Mouse (Mus musculus) ES-E14 (cell line): ENCODE measurements around the gene Cracr2a. TPM values are rescaled to one million over a fixed set of nuclear protein-coding genes. Genes with fewer than 3 reads are reported as not detected.
"Not testable (repeated sequence)": the region's sequence is repeated elsewhere in the genome, so short reads cannot be mapped to it uniquely, and the experiment has no call there.

ENCODE experiments used
- DNase-seq: peaks from one replicate; pipeline ENCODE4 v3.0.0-alpha.2; 2013; ENCODE audit warnings: low read depth, low spot score
- H3K27ac ChIP-seq: 2 replicates; pipeline ENCODE4 v1.5.1; 2012; ENCODE audit warnings: low read depth, mild to moderate bottlenecking, low read length, moderate library complexity, mixed read lengths; ENCODE audit not compliant: poor library complexity, insufficient read depth, severe bottlenecking
- H3K36me3 ChIP-seq: 2 replicates; pipeline ENCODE4 v1.6.1; 2012; ENCODE audit warnings: mild to moderate bottlenecking, low read length, moderate library complexity, mixed read lengths; ENCODE audit not compliant: control insufficient read depth, poor library complexity, insufficient read depth, severe bottlenecking
- H3K4me1 ChIP-seq, 2 experiments: fragments of 150-350 bp in 1 of 2; sonication (generic) in 1 of 2; 2 replicates each; pipeline ENCODE4 v1.6.1; 2012; ENCODE audit warnings: low read length in 2 of 2, mild to moderate bottlenecking in 1 of 2, mixed read lengths in 1 of 2; ENCODE audit not compliant: control insufficient read depth in 2 of 2, insufficient read depth in 2 of 2, poor library complexity in 1 of 2
- H3K4me3 ChIP-seq, 2 experiments: fragments of 150-350 bp in 1 of 2; sonication (generic) in 1 of 2; 2 replicates each; pipeline ENCODE4 v1.5.1; 2012; ENCODE audit warnings: low read length in 2 of 2, low read depth in 1 of 2, mild to moderate bottlenecking in 1 of 2, mixed read lengths in 1 of 2; ENCODE audit not compliant: insufficient read depth in 1 of 2, poor library complexity in 1 of 2, severe bottlenecking in 1 of 2
- H3K9ac ChIP-seq: 2 replicates; pipeline ENCODE4 v1.6.1; 2012; ENCODE audit warnings: low read depth, mild to moderate bottlenecking, low read length, mixed read lengths; ENCODE audit not compliant: poor library complexity, insufficient read depth, severe bottlenecking
- H3K9me3 ChIP-seq: fragments of 150-350 bp; sonication (generic); 2 replicates; pipeline ENCODE4 v1.6.1; 2012; ENCODE audit warnings: low read depth, mild to moderate bottlenecking, low read length; ENCODE audit not compliant: control insufficient read depth, insufficient read depth
- CHD2 ChIP-seq: IDR thresholded peaks from 2 replicates; pipeline ENCODE4 v1.6.1; 2014; ENCODE audit warnings: mild to moderate bottlenecking, low read depth, low read length, inconsistent platforms
- HCFC1 ChIP-seq: IDR thresholded peaks from 2 replicates; pipeline ENCODE4 v1.6.1; 2012; ENCODE audit warnings: low read length, inconsistent platforms, borderline replicate concordance; ENCODE audit not compliant: insufficient read depth
- MAFK ChIP-seq: IDR thresholded peaks from 2 replicates; pipeline ENCODE4 v1.6.1; 2014; ENCODE audit warnings: mild to moderate bottlenecking, low read depth, low read length, inconsistent platforms; ENCODE audit not compliant: insufficient read depth
- ZC3H11A ChIP-seq: IDR thresholded peaks from 2 replicates; pipeline ENCODE4 v1.6.1; 2012; ENCODE audit warnings: low read depth, mild to moderate bottlenecking, inconsistent platforms, low read length, borderline replicate concordance
- ZNF384 ChIP-seq: IDR thresholded peaks from 2 replicates; pipeline ENCODE4 v1.6.1; 2012; ENCODE audit warnings: low read depth, low read length, inconsistent platforms
- in situ Hi-C, 2 experiments: fragments of 600-800 bp; cut with MboI; formaldehyde crosslinking; loops; one replicate each; pipeline ENCODE4 v1.15.1; 2025; ENCODE audit warnings: low sequenced_read_pairs in 2 of 2, inconsistent platforms in 1 of 2; ENCODE audit not compliant: unreplicated experiment in 2 of 2
- total RNA-seq: library from RNA; depleted of rRNA; stranded (reverse); fragments of 300-350 nt; gene quantifications from 2 replicates; pipeline ENCODE4 v1.2.3, GENCODE M21; 2012; rRNA removed

Gene Cracr2a
- 0.76 and 0.95 TPM in 2 replicates for total RNA-seq

- H3K4me3 ChIP-seq = peak within 1 kb of the TSS; percentile 36 to 51
- no peaks in the 10 kb centered on the region for H3K9me3 ChIP-seq
- no peak within 1 kb of the TSS for H3K27ac ChIP-seq
- H3K4me1 ChIP-seq = no peaks in the 10 kb centered on the region
- peak; percentile 76 for DNase-seq
- TF ChIP-seq MAFK = no peak
- no peak for TF ChIP-seq ZC3H11A
- TF ChIP-seq ZNF384 = peak; percentile 99
- H3K36me3 ChIP-seq = no peaks in the 10 kb centered on the region
- peak within 1 kb of the TSS; percentile 12; the same call in 1 of the 2 replicates for H3K9ac ChIP-seq
- in situ Hi-C loops = no loop called here
Measured at GRCm38 (mm10) chr6:127561231-127562020, at the start of gene Cracr2a. TSS of gene Cracr2a (plus strand) at chr6:127561338.

- H3K4me1 ChIP-seq, DNase-seq, H3K4me3 ChIP-seq, H3K9me3 ChIP-seq, H3K36me3 ChIP-seq, H3K9ac ChIP-seq, H3K27ac ChIP-seq, in situ Hi-C loops: not testable (repeated sequence)
Measured at GRCm38 (mm10) chr6:127513776-127514175, 47.4 kb upstream of the Cracr2a start.

GRCm38 (mm10) chr6:127521176-127521575 is 40.0 kb upstream of the Cracr2a start:
- Histone ChIP-seq H3K9me3 (no peaks in the 10 kb centered on the region), H3K36me3 (no peaks in the 10 kb centered on the region; the same call in 1 of the 2 replicates), H3K9ac (no peak overlapping the region), H3K4me3 (no peak overlapping the region), H3K27ac (peak overlapping the region; percentile 70; the same call in 1 of the 2 replicates), H3K4me1 (no peaks in the 10 kb centered on the region)
- in situ Hi-C loops = no loop called here
- no peak for DNase-seq
- TF ChIP-seq ZNF384 (no peak), HCFC1 (no peak), ZC3H11A (no peak), CHD2 (no peak), MAFK (no peak)

GRCm38 (mm10) chr6:127522326-127522725 is 38.8 kb upstream of the Cracr2a start:
- H3K4me1 ChIP-seq = no peaks in the 10 kb centered on the region
- DNase-seq = no peak
- TF ChIP-seq ZNF384 (no peak), HCFC1 (no peak), CHD2 (no peak), MAFK (no peak), ZC3H11A (no peak)
- H3K9me3 ChIP-seq = no peaks in the 10 kb centered on the region
- H3K4me3 ChIP-seq = no peak overlapping the region
- H3K9ac ChIP-seq = no peak overlapping the region
- H3K36me3 ChIP-seq = no peaks in the 10 kb centered on the region; the same call in 1 of the 2 replicates
- no peak overlapping the region for H3K27ac ChIP-seq
- in situ Hi-C loops = no loop called here

GRCm38 (mm10) chr6:127524442-127524841 is 36.7 kb upstream of the Cracr2a start:
- TF ChIP-seq ZNF384 (0 out of 2 replicates have a peak, but pooled peaks have one; percentile 33), CHD2 (no peak), ZC3H11A (peak; percentile 80; the same call in 1 of the 2 replicates), HCFC1 (no peak), MAFK (no peak)
- in situ Hi-C loops = no loop called here
- H3K27ac ChIP-seq = no peak overlapping the region
- DNase-seq = peak; percentile 83
- peaks cover 0 to 2% of the 10 kb centered on the region in 2 experiments; a peak in 1 of 4 replicates for H3K4me1 ChIP-seq
- no peaks in the 10 kb centered on the region; the same call in 1 of the 2 replicates for H3K36me3 ChIP-seq
- no peak overlapping the region for H3K9ac ChIP-seq
- no peaks in the 10 kb centered on the region for H3K9me3 ChIP-seq
- no peak overlapping the region for H3K4me3 ChIP-seq
